Mouse (Mus musculus): ENCODE results near the gene Hax1. TPM values are rescaled to one million over a fixed set of nuclear protein-coding genes. Genes with fewer than 3 reads are reported as not detected.

Gene Hax1
- total RNA-seq (2021) = 10 to 100 TPM; 79.4 to 87.6 TPM

- peak; percentile 93 to 95 for DNase-seq (ENCODE audit: low spot score in 2 of 2)
- intact Hi-C loops (cut with DNase I) = loop anchor here (5.0 kb wide), 1 partner anchor 36 kb away; the partner anchor contains the start of gene Atp8b2
Measured at GRCm38 (mm10) chr3:89998612-89999054, at the start of gene Hax1. Hax1 (minus strand) TSS chr3:89998780.

DNA sequence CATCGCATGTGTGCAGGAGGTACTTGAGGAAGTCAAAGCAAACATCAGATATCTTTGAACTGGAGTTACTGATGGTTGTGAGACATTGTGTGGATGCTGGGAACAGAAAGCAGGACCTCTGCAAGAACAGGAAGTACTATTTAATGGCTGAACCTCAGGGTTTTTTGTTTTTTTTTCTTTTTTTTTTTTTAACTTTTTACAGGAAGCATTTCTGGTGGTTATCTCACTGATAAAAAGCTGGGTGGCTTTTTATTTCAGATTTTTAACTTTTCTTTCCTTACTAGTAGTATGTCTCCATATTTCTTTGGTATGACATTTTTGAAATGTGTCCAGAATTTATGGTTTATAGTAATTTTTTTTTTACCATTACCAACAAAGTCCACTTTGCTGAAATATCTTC lies 37.7 kb upstream of the Hax1 start:
- DNase-seq (ENCODE audit: low spot score in 2 of 2) = no peak
- intact Hi-C loops (cut with DNase I) = no loop called here

DNA sequence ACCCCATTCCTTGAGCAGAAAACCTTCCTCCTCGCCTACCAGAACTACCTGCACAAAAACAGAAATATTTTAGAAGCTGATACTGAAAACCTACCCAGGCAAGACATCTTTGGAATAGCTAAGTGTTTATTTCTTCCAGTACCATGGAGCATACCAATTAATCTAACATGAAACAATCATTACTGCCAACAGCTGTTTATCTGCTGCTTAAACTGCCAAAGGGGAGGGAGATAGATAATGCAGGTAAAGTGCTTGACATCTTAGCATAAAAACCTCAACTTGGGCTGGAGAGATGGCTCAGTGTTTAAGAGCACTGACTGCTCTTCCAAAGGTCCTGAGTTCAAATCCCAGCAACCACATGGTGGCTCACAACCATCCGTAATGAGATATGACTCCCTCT lies 36.1 kb upstream of the Hax1 start:
- intact Hi-C loops (cut with DNase I) = no loop called here
- DNase-seq (ENCODE audit: low spot score in 2 of 2) = no peak

GRCm38 (mm10) chr3:90016626-90017025 lies 18.0 kb upstream of the Hax1 start:
- intact Hi-C loops (cut with DNase I) = no loop called here
- DNase-seq (ENCODE audit: low spot score in 2 of 2) = no peak

GRCm38 (mm10) chr3:90010291-90010690 lies 11.7 kb upstream of the Hax1 start:
- DNase-seq (ENCODE audit: low spot score in 2 of 2) = no peak
- intact Hi-C loops (cut with DNase I) = no loop called here

DNA sequence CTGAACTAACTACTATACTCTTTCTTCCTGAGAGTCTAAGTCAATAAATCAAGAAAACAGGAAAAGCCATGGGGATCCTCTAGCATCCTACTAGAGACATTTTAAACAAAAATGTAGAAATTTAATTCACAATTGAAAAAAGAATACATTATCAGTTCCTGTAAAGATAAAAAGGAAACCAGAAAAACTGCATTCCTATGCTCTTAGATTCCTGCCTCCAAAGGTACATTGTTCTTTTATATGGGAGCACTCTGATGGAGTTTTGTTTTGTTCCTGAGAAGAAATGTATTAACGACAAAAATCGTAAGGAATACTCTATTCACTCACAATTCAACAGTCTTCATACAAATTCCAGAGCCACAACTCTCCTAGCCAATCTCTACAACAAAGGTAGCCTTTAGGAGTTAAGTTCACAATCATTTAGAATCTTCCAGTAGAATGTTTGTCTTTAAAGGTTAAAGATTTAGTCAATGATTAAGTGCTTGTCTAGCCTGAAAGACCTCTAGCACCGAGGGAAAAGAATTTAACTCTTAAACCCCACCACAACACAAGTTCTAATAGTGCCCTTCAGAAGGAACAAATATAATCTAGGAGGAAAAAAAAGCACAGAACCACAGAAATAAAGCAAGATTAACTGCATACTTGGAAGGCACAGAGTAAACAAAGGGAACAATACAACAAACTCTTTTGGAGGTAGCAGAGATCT lies 5.7 kb upstream of the Hax1 start:
- no peak for DNase-seq (ENCODE audit: low spot score in 2 of 2)
- intact Hi-C loops (cut with DNase I) = no loop called here

DNA sequence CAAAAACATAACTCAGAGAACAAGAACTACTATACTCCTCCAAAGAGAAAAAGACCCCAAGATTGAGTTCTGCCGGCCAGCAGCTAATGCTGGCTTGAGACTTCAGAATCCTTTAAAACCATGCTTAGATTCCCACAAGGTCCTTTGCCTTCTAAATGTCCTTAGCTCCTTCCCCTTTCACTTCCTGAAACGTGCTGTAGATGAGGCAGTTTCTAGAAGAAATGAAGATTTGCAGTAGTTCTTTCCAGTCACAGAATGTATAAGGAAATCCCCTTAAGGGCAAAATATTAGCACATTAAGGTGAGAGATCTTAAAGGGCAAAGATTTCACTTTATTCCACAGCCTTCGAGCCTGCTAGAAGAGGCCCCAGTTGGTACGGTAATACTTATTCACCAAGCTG lies 1.2 kb upstream of the Hax1 start:
- DNase-seq (ENCODE audit: low spot score in 2 of 2) = no peak
- intact Hi-C loops (cut with DNase I) = loop anchor here (5.0 kb wide), 1 partner anchor 38 kb away; the partner anchor contains the start of gene Atp8b2

- intact Hi-C loops (cut with DNase I) = loop anchor here (5.0 kb wide), 1 partner anchor 37 kb away; the partner anchor contains the start of gene Atp8b2
- DNase-seq (ENCODE audit: low spot score in 2 of 2) = peak in 1 of 2 experiments; percentile 19
Measured at GRCm38 (mm10) chr3:89999090-89999489, 510 bp upstream of the Hax1 start.

GRCm38 (mm10) chr3:89997791-89998495 lies 637 bp downstream of the Hax1 start:
- intact Hi-C loops (cut with DNase I) = loop anchor here (5.0 kb wide), 1 partner anchor 36 kb away; the partner anchor contains the start of gene Atp8b2
- peak; percentile 29 to 33 for DNase-seq (ENCODE audit: low spot score in 2 of 2)

- intact Hi-C loops (cut with DNase I) = loop anchor here (5.0 kb wide), 1 partner anchor 33 kb away; the partner anchor contains the start of gene Atp8b2
- no peak for DNase-seq (ENCODE audit: low spot score in 2 of 2)
Measured at GRCm38 (mm10) chr3:89994807-89995515, 3.6 kb downstream of the Hax1 start.

DNA sequence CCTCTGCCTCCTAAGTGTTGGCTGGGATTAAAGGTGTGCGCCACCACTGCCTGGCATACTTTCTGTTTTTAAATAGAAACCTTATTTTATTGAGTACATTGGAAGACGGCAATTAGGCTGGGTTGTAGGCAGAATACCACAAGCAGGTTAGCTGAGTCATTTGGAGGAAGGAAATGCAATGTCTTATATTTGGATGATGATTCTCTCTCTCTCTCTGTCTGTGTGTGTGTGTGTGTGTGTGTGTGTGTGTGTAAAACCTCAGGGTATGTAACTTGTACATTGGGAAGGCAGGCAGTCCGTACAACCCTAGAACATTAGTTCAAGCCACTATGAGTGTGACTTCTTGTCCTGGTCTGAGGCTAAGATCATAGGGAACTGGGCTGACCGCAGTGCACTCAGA lies 10.8 kb downstream of the Hax1 start:
- intact Hi-C loops (cut with DNase I) = no loop called here
- no peak for DNase-seq (ENCODE audit: low spot score in 2 of 2)

- intact Hi-C loops (cut with DNase I) = no loop called here
- no peak for DNase-seq (ENCODE audit: low spot score in 2 of 2)
Measured at GRCm38 (mm10) chr3:89987211-89987610, 11.4 kb downstream of the Hax1 start.

DNA sequence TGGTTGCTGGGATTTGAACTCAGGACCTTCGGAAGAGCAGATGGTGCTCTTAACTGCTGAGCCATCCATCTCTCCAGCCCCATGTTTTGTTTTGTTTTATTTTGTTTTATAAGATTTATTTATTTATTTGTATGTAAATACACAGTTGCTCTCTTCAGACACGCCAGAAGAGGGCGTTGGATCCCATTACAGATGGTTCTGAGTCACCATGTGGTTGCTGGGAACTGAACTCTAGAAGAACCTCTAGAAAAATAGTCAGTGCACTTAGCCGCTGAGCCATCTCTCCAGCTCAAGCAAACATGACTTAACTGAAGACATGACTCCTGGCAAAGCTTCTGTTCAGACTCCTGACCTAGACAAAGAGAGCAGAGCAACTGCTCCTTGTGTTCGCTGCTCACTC lies 16.2 kb downstream of the Hax1 start:
- DNase-seq (ENCODE audit: low spot score in 2 of 2) = no peak

GRCm38 (mm10) chr3:89976859-89977258 lies 21.7 kb downstream of the Hax1 start:
- no peak for DNase-seq (ENCODE audit: low spot score in 2 of 2)
- intact Hi-C loops (cut with DNase I) = no loop called here

More for the DNA sequence above, 16.2 kb downstream of the Hax1 start:
- intact Hi-C loops (cut with DNase I) = no loop called here

DNA sequence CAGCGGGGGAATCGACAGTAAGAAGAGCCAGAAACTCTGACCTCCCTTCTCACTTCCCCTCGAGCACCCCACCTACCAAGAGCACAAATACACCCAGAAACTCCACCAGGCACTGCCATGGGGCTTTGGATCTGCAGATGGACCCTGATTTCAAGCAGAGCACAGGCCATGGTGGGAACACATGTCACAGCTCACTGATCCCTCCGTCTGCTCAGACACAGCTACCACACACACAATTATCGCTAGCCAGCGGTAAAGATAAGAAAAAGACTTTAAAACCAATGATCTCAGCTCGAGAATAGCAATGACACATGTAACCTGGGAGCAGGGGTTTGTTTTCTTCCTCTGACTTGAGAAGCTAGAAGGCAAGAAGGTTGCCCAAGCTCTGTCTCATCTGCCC lies 30.1 kb downstream of the Hax1 start:
- no peak for DNase-seq (ENCODE audit: low spot score in 2 of 2)

GRCm38 (mm10) chr3:89966946-89967345 lies 31.6 kb downstream of the Hax1 start:
- intact Hi-C loops (cut with DNase I) = no loop called here
- DNase-seq (ENCODE audit: low spot score in 2 of 2) = no peak

More for the DNA sequence above, 30.1 kb downstream of the Hax1 start:
- intact Hi-C loops (cut with DNase I) = no loop called here

DNA sequence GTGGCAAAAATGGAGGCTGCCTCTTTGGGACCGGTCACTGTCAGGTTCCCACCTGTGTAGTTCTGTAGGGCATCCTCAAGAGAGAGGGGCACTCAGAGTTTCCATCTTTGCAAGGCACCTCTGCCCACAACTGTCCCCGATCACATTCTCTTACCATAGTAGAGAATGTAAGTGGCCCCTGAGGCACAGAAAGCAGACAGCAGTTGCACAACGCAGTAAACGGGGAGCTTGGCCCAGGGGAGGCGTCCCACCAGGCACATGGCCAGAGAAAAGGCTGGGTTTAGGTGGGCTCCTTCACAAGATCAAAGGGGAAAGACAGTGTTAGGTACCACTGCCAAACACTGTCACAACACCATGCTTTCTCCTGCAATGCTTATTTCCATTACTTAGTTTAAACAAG lies 32.6 kb downstream of the Hax1 start:
- intact Hi-C loops (cut with DNase I) = no loop called here
- DNase-seq (ENCODE audit: low spot score in 2 of 2) = no peak

DNA sequence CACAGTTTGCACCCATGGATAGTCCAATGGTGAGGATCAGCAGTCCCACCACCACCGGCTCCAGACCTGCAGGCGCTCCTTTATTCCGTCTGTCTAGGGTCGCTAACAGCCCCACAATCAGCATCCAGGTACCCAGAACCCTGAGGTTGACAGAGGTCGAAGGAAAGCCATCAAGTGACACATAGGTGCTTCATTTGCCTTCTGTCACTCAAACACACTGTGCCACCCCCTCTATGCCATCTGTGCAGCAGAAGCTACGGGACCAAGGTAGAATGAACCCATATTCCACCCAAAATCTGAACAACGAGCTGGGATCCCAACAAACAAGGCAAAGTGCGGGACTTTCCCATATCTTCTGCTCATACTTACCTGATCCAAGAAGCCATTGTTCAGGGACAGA lies 33.0 kb downstream of the Hax1 start:
- intact Hi-C loops (cut with DNase I) = no loop called here
- no peak for DNase-seq (ENCODE audit: low spot score in 2 of 2)

- intact Hi-C loops (cut with DNase I) = loop anchor here (5.0 kb wide), 3 partner anchors 33 to 113 kb away; partner anchors contain the start of genes 4933434E20Rik, Hax1 and Ubap2l
- DNase-seq (ENCODE audit: low spot score in 2 of 2) = peak; percentile 57 to 64
Measured at GRCm38 (mm10) chr3:89963926-89964739, 34.4 kb downstream of the Hax1 start.
